8 mouse cellular contexts compared by ENCODE assay signal in genomic region chr19:6987061-6987903, GRCm38 (mm10). TPM values are rescaled to one million over a fixed set of nuclear protein-coding genes. Genes with fewer than 3 reads are reported as not detected.
DNase-seq lines count a peak whose midpoint lies in the region; ATAC-seq lines count a peak whose summit lies in the region.

TSS of gene Vegfb (minus strand) at chr19:6987651.

- ATAC-seq in forebrain, embryonic 15.5 days (replicated peaks) = peak; percentile 62

- H3K27me3 ChIP-seq in forebrain, embryonic 15.5 days = no peaks in the 10 kb centered on the region

- H3K4me1 ChIP-seq in forebrain, embryonic 15.5 days = peaks cover 26% of the 10 kb centered on the region

- peak within 1 kb of the TSS; percentile 75 for H3K4me2 ChIP-seq in forebrain, embryonic 15.5 days (replicated peaks)

- WGBS in forebrain, embryonic 15.5 days = under 1% methylated on average over 60 of the region's 85 CpGs

- peak within 1 kb of the TSS; percentile 74 for H3K9ac ChIP-seq in forebrain, embryonic 15.5 days (replicated peaks)

- no peaks in the 10 kb centered on the region for H3K9me3 ChIP-seq in forebrain, embryonic 15.5 days

- peaks cover 13% of the 10 kb centered on the region for H3K36me3 ChIP-seq in forebrain, embryonic 15.5 days

- DNase-seq in MN1 (ENCODE audit: low spot score) = peak; percentile 39
- peak; percentile 80 for DNase-seq in cerebellum, adult 11-12 months
- DNase-seq in heart, postnatal 4 days = peak; percentile 76
- peak; percentile 62 to 65 for DNase-seq in layer of hippocampus, postnatal 36 days
- peak; percentile 54 for DNase-seq in lung, postnatal 25 days (ENCODE audit: low spot score)
- DNase-seq in right cerebral cortex, postnatal 25 days = peak; percentile 70
- no peak for DNase-seq in c-Kit-positive CD71-positive TER-119-positive erythroid progenitor cells, embryonic 14.5 days (ENCODE audit: low spot score)

- H3K27ac ChIP-seq in forebrain, embryonic 15.5 days (replicated peaks) = peak within 1 kb of the TSS; percentile 66

- H3K4me3 ChIP-seq in forebrain, embryonic 15.5 days = peak within 1 kb of the TSS; percentile 79

RNA-seq across cellular contexts. Expression of gene Vegfb, which starts in this region (rescaled TPM):
- polyA plus RNA-seq in forebrain, embryonic 15.5 days (2015; fragmentation: Nextera tagmentation; extraction: Ambion mirVana) = 41.0 and 46.7 TPM in 2 replicates
- 100 to 1,000 TPM; 263 to 265 TPM for total RNA-seq in heart, postnatal 4 days (2021)
- 10 to 100 TPM; 81.5 to 82.6 TPM for total RNA-seq in layer of hippocampus, postnatal 36 days (2021)
